Mouse (Mus musculus) ES-E14 (cell line): Measurements from ENCODE around the gene Klk12. TPM values are rescaled to one million over a fixed set of nuclear protein-coding genes. Genes with fewer than 3 reads are reported as not detected.

Experiments
- DNase-seq: peaks from one replicate; pipeline ENCODE4 v3.0.0-alpha.2; 2013; ENCODE audit warnings: low read depth, low spot score
- H3K27ac ChIP-seq: 2 replicates; pipeline ENCODE4 v1.5.1; 2012; ENCODE audit warnings: low read depth, mild to moderate bottlenecking, low read length, moderate library complexity, mixed read lengths; ENCODE audit not compliant: poor library complexity, insufficient read depth, severe bottlenecking
- H3K36me3 ChIP-seq: 2 replicates; pipeline ENCODE4 v1.6.1; 2012; ENCODE audit warnings: mild to moderate bottlenecking, low read length, moderate library complexity, mixed read lengths; ENCODE audit not compliant: control insufficient read depth, poor library complexity, insufficient read depth, severe bottlenecking
- H3K4me1 ChIP-seq, 2 experiments: fragments of 150-350 bp in 1 of 2; sonication (generic) in 1 of 2; 2 replicates each; pipeline ENCODE4 v1.6.1; 2012; ENCODE audit warnings: low read length in 2 of 2, mild to moderate bottlenecking in 1 of 2, mixed read lengths in 1 of 2; ENCODE audit not compliant: control insufficient read depth in 2 of 2, insufficient read depth in 2 of 2, poor library complexity in 1 of 2
- H3K4me3 ChIP-seq, 2 experiments: fragments of 150-350 bp in 1 of 2; sonication (generic) in 1 of 2; 2 replicates each; pipeline ENCODE4 v1.5.1; 2012; ENCODE audit warnings: low read length in 2 of 2, low read depth in 1 of 2, mild to moderate bottlenecking in 1 of 2, mixed read lengths in 1 of 2; ENCODE audit not compliant: insufficient read depth in 1 of 2, poor library complexity in 1 of 2, severe bottlenecking in 1 of 2
- H3K9ac ChIP-seq: 2 replicates; pipeline ENCODE4 v1.6.1; 2012; ENCODE audit warnings: low read depth, mild to moderate bottlenecking, low read length, mixed read lengths; ENCODE audit not compliant: poor library complexity, insufficient read depth, severe bottlenecking
- H3K9me3 ChIP-seq: fragments of 150-350 bp; sonication (generic); 2 replicates; pipeline ENCODE4 v1.6.1; 2012; ENCODE audit warnings: low read depth, mild to moderate bottlenecking, low read length; ENCODE audit not compliant: control insufficient read depth, insufficient read depth
- CHD2 ChIP-seq: IDR thresholded peaks from 2 replicates; pipeline ENCODE4 v1.6.1; 2014; ENCODE audit warnings: mild to moderate bottlenecking, low read depth, low read length, inconsistent platforms
- HCFC1 ChIP-seq: IDR thresholded peaks from 2 replicates; pipeline ENCODE4 v1.6.1; 2012; ENCODE audit warnings: low read length, inconsistent platforms, borderline replicate concordance; ENCODE audit not compliant: insufficient read depth
- MAFK ChIP-seq: IDR thresholded peaks from 2 replicates; pipeline ENCODE4 v1.6.1; 2014; ENCODE audit warnings: mild to moderate bottlenecking, low read depth, low read length, inconsistent platforms; ENCODE audit not compliant: insufficient read depth
- ZC3H11A ChIP-seq: IDR thresholded peaks from 2 replicates; pipeline ENCODE4 v1.6.1; 2012; ENCODE audit warnings: low read depth, mild to moderate bottlenecking, inconsistent platforms, low read length, borderline replicate concordance
- ZNF384 ChIP-seq: IDR thresholded peaks from 2 replicates; pipeline ENCODE4 v1.6.1; 2012; ENCODE audit warnings: low read depth, low read length, inconsistent platforms
- in situ Hi-C, 2 experiments: fragments of 600-800 bp; cut with MboI; formaldehyde crosslinking; loops; one replicate each; pipeline ENCODE4 v1.15.1; 2025; ENCODE audit warnings: low sequenced_read_pairs in 2 of 2, inconsistent platforms in 1 of 2; ENCODE audit not compliant: unreplicated experiment in 2 of 2
- total RNA-seq: library from RNA; depleted of rRNA; stranded (reverse); fragments of 300-350 nt; gene quantifications from 2 replicates; pipeline ENCODE4 v1.2.3, GENCODE M21; 2012

Klk12 gene
- total RNA-seq, 1 experiment, result not detected

DNA sequence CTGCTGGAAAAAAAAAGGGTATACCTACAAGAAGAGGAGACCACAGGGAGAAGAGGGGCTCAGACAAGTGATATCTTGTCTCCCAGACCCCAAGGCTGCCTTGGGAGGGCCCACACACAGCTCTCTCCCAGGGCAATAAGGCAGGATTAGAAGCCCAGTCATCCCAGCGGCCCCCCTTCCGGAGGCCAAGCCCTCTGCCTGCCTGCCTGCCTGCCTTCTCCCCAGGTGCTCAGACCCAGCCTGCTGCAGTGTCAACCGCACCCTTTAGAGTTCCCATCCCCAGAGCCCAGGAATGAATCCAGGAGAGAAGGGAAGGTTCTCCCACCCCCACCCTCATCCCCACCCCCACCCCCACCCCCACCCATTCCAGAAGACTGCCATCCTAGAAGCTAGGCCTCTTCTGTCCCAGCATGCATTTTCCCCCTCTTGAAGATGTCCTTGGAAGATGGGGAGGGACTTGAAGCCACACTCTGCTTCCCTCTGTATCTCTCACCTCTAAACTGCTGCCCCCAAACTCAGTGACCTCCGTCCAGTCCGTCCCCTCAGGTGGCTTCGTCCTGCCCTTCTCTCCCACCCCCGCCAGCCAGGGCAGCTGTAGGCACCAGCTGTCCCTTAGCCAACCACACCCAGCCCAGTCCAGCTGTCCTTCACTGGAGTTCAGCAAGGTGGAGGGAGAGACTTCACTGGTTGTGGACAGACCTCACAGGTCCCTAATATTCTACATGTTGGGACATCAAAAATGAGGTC is 6.8 kb downstream of the Klk12 start:
- in situ Hi-C loops, result no loop called here
- no peak overlapping the region for H3K27ac ChIP-seq
- no peak for DNase-seq

DNA sequence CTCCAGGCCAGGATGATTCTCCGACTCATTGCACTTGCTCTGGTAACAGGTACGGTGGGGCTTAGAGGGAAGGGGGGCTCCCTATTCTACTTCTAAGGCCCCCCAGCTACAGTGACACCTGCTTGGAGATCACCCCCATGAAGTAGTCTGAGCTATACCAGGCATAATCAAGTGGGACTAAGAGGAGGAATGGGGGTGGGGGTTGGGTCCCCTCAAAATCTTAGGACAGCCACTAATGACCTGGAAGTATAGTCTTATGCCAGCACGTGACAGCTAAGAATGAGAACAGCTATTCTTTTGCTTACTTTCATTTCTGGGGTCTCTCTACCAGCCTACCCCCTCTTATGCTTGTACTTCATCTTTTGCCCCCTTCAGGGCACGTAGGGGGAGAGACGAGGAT is 7.8 kb downstream of the Klk12 start:
- no peak for TF ChIP-seq CHD2
- no peak for TF ChIP-seq MAFK
- TF ChIP-seq ZC3H11A, result no peak
- no peak for TF ChIP-seq ZNF384
- TF ChIP-seq HCFC1, result no peak
- no peak for DNase-seq
- H3K4me1 ChIP-seq, result peaks cover 0 to 33% of the 10 kb centered on the region in 2 experiments; a peak in 3 of 4 replicates
- no peak overlapping the region for H3K4me3 ChIP-seq
- H3K36me3 ChIP-seq, result no peaks in the 10 kb centered on the region
- no peak overlapping the region for H3K27ac ChIP-seq
- H3K9ac ChIP-seq, result no peak overlapping the region
- H3K9me3 ChIP-seq, result no peaks in the 10 kb centered on the region
- in situ Hi-C loops, result no loop called here

More for the DNA sequence above, 6.8 kb downstream of the Klk12 start:
- Histone ChIP-seq H3K36me3 (no peaks in the 10 kb centered on the region), H3K4me1 (peaks cover 0 to 24% of the 10 kb centered on the region in 2 experiments; a peak in 3 of 4 replicates), H3K9me3 (no peaks in the 10 kb centered on the region), H3K9ac (peak overlapping the region; percentile 55; the same call in 1 of the 2 replicates), H3K4me3 (no peak overlapping the region)
- TF ChIP-seq MAFK, result no peak
- no peak for TF ChIP-seq HCFC1
- no peak for TF ChIP-seq ZNF384
- TF ChIP-seq CHD2, result no peak
- TF ChIP-seq ZC3H11A, result no peak

DNA sequence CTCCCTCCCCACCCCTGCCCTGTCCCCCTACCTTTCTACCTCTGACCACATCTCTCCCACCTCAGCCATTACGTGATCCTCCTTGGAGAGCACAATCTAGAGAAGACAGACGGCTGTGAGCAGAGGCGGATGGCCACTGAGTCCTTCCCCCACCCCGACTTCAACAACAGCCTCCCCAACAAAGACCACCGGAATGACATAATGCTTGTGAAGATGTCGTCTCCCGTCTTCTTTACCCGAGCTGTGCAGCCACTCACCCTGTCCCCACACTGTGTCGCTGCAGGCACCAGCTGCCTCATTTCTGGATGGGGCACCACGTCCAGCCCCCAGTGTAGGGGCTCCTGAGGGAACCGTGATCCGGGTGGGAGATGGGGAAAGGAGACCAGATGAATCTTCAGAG is 8.7 kb downstream of the Klk12 start:
- Histone ChIP-seq H3K27ac (no peak overlapping the region), H3K9ac (no peak overlapping the region), H3K4me3 (no peak overlapping the region), H3K36me3 (no peaks in the 10 kb centered on the region), H3K9me3 (no peaks in the 10 kb centered on the region), H3K4me1 (peaks cover 0 to 39% of the 10 kb centered on the region in 2 experiments; a peak in 3 of 4 replicates)
- DNase-seq, result no peak
- no peak for TF ChIP-seq CHD2
- TF ChIP-seq HCFC1, result no peak
- TF ChIP-seq MAFK, result no peak
- no peak for TF ChIP-seq ZC3H11A
- no peak for TF ChIP-seq ZNF384
- in situ Hi-C loops, result no loop called here

DNA sequence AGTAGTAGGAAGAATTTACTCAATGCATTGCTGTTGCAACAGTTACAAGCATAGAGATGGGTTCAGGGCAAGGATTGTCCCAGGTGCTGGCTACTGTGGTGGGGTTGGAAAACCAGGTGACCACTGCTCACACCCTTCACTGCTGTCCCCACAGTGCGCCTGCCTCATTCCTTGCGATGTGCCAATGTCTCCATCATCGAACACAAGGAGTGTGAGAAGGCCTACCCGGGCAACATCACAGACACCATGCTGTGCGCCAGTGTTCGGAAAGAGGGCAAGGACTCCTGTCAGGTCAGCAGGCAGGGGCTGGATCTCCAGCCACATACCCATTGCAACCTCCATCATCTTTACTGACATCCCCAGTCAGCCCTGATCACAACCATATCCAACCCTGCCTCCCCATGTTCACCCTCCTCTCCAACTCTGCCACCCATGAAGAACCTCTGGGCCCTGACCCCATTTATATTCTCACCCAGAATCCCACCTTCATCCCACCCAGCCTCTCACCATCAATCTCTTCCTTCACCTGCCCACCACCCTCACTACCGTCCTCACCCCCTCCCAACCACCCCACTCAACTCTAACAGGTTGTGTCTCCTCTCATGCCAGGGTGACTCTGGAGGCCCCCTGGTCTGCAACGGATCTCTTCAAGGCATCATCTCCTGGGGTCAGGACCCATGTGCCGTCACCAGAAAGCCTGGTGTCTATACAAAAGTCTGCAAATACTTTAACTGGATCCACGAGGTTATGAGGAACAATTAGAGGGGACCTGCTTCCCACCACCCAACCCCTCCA is 9.7 kb downstream of the Klk12 start:
- no peak for DNase-seq
- Histone ChIP-seq H3K4me3 (no peak overlapping the region), H3K4me1 (peaks cover 0 to 39% of the 10 kb centered on the region in 2 experiments), H3K36me3 (no peaks in the 10 kb centered on the region), H3K27ac (no peak overlapping the region), H3K9me3 (no peaks in the 10 kb centered on the region), H3K9ac (no peak overlapping the region)
- no peak for TF ChIP-seq HCFC1
- TF ChIP-seq MAFK, result no peak
- no peak for TF ChIP-seq CHD2
- no peak for TF ChIP-seq ZNF384
- TF ChIP-seq ZC3H11A, result no peak
- in situ Hi-C loops, result no loop called here
